Mouse (Mus musculus) Muller cell, postnatal 12 days (primary cell): ENCODE results near the gene Ubqln5.

Source experiments
- DNase-seq: peaks from one replicate; pipeline ENCODE4 v3.0.0-alpha.2; 2015; ENCODE audit errors: inconsistent ontology term

Gene Ubqln5

DNA sequence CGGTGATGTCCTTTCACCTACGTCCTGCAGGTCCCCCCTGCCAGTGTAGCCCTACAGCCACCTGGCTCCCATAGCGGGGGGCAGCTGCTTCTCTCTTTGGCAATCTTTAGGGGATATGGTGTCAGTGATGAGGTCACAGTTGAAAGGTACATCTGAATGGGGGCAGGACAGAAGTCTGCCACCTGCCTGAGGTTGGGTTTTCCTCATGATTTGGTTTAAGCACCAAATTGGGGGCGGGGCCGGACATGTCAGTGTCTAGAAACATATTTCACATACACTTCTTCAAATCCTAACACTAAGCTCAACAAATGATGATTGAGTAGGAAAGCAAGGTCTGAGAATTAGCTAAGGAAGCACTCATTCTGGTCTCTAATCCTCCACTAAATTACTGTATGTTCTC lies at the start of gene Ubqln5:
TSS of gene Ubqln5 (minus strand) at position 101 of the 400 bp plus-strand sequence.
- DNase-seq: no peak

GRCm38 (mm10) chr7:104179074-104179473 lies 49.4 kb upstream of the Ubqln5 start:
- no peak for DNase-seq

- DNase-seq: no peak
Measured at GRCm38 (mm10) chr7:104178422-104179054, 48.9 kb upstream of the Ubqln5 start.

DNA sequence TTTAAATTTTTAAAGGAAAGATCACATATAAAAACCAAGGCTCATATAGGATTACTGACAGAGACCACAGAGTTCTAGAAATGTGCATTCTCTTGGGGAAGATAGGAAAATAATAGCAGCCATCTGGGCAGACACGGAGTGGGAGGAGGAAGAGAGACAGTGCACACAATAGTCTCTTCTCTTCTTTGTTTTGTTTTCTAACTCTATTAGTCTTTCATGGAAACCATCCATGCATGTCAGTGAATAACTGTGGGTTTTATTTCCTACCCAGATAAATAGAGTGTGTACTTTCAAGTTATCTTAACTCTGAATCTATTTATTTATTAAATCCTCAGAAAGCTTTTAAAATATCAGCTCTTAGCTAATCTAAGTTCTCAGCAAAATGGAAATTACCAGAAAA lies 45.5 kb upstream of the Ubqln5 start:
- peak; percentile 71 for DNase-seq

GRCm38 (mm10) chr7:104169634-104170204 lies 40.1 kb upstream of the Ubqln5 start:
- peak; percentile 19 for DNase-seq

DNA sequence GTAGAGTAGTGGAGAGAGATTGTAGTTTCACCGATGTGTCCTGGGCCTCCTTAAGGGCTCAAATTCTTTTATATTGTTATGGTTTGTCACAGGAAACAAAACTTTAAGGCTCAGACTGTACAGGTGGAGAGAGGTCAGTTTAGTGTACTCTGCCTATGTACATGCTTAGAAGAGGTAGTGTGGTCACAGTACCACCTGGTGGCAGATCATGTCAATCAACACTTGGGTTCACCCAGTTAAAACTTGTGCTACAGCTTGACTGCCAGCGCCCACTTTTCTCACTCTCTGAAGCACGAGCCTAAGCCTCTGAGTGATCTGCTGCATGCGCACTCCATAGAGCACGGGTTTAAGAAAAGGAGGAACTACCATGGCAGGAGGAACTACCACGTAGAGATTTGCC lies 37.5 kb upstream of the Ubqln5 start:
- no peak for DNase-seq

- DNase-seq: no peak
Measured at GRCm38 (mm10) chr7:104150456-104150855, 20.8 kb upstream of the Ubqln5 start, which contains the start of gene Ubqlnl. Ubqlnl (minus strand) TSS chr7:104150556.

DNA sequence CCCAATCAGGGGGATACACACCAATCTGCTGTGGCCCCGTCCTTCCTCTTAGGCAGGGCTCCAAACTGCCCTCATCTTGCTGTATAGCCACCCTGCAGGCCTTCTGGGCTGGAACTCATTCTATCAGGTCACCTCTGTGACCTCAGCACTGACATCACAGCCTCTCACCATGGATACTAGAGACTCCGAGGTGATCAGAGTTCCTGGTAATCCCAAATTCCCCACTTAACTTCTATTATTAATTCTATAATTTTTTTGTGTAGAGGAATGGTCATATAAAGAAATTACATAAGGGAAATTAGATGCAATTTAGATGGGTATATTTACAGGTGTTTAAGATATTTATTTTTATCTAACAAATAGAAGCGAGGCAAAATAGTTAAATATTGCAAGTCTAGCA lies 13.6 kb upstream of the Ubqln5 start, which contains the start of gene Ubqln3:
TSS of gene Ubqln3 (minus strand) at position 101 of the 400 bp plus-strand sequence.
- DNase-seq: no peak

DNA sequence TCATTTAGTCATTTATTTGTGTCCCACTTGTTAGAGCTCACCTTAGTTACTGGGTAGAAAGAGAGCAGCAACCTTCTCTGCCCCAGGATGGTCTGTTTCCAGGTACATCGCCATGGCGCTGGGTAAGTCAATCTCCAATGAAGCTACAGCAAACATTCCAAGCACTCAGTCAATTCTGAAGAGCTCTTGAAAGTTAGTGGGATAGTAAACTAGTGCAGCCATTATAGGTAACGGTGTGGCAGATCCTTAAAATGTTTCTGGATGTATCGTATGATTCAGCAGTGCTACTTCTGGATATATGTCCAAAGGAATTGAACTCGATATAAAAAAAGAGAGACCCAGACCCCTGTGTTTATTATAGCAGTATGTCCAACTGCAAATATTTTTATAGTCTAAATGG lies 7.7 kb upstream of the Ubqln5 start, which contains the start of gene Olfr643:
TSS of gene Olfr643 (minus strand) at position 101 of the 400 bp plus-strand sequence.
- DNase-seq: no peak

DNA sequence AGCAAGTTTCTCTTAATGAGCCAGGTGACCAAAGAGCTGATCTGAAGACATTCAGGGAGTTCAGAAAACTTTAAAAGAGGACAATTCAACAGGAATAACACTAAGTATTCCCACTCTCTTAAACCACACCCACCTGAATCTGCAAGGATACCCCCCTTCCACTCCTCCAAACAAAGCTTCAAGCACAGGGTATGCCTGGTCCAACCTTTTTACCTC lies 25.0 kb downstream of the Ubqln5 start, which contains the start of gene Olfr646:
TSS of gene Olfr646 (plus strand) at position 117 of the 216 bp plus-strand sequence.
- DNase-seq: no peak

- no peak for DNase-seq
Measured at GRCm38 (mm10) chr7:104103913-104104756, 25.5 kb downstream of the Ubqln5 start.

- no peak for DNase-seq
Measured at GRCm38 (mm10) chr7:104085365-104085764, 44.3 kb downstream of the Ubqln5 start, which contains the start of gene Olfr645. Olfr645 (minus strand) TSS chr7:104085465.
